Mouse (Mus musculus): ENCODE results near the gene Pithd1. TPM values are rescaled to one million over a fixed set of nuclear protein-coding genes. Genes with fewer than 3 reads are reported as not detected.

The Pithd1 gene
- polyA plus RNA-seq, 1 experiment from 2014 or later = 56.7 TPM

DNA sequence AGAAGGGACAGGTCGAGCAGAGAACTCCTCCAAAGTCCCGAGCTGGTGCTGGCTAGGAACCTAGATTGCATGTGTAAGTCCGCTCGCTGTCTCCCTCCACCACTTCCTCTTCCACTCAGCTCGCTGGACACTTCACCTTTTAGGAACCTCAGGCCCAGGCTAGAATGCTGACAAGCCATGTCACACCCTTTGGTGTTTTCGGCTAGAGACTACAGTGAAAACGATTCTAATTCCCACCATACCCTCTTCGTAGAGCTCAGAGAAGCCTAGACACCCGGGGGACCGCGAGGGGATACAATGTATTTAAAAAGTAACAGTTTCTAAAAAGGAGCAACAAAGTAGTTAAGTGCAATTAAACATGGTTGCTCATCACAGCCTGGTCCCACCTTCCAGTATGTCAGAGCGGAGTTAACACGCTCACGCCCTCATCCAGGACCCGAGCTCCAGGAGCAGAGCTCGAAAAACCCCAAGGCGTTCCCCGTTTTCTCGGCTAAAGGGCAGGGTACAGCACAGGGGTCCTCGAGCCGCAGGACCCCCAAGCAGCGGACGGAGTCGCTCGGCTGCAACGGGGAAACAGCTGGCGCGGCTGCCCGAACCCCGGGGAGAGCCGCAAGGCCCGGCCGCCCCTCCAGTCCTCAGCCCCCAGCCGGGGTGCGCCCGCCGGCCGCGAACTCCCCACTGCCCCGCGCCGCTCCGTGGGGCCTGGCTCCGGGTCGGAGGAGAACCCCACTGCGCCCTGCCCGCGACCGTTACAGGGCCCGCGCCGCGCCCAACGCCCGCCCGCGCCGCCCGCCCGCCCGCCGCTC, 33.9 kb upstream of the Pithd1 start:
- under 1% methylated on average over 61 of the region's 62 CpGs for WGBS
- Histone ChIP-seq H3K4me3 (replicated peaks) (peak overlapping the region; percentile 100), H3K27me3 (no peaks in the 10 kb centered on the region), H3K9me3 (replicated peaks) (no peaks in the 10 kb centered on the region), H3K4me1 (peaks cover 22% of the 10 kb centered on the region), H3K27ac (replicated peaks) (peak overlapping the region; percentile 88), H3K9ac (peak overlapping the region; percentile 99), H3K36me3 (no peaks in the 10 kb centered on the region), H3K4me2 (replicated peaks) (peak overlapping the region; percentile 85)
- peak; percentile 48 for ATAC-seq (ENCODE audit: insufficient number of reproducible peaks, low FRiP score, low TSS enrichment, low read depth)

- peaks cover 26% of the 10 kb centered on the region for H3K36me3 ChIP-seq
- H3K9ac ChIP-seq = no peak overlapping the region
- no peaks in the 10 kb centered on the region for H3K27me3 ChIP-seq
- H3K27ac ChIP-seq (replicated peaks) = no peak overlapping the region
- no peak overlapping the region for H3K4me3 ChIP-seq (replicated peaks)
- H3K9me3 ChIP-seq (replicated peaks) = no peaks in the 10 kb centered on the region
- no peak overlapping the region for H3K4me2 ChIP-seq (replicated peaks)
- ATAC-seq (ENCODE audit: insufficient number of reproducible peaks, low FRiP score, low TSS enrichment, low read depth) = no peak
- H3K4me1 ChIP-seq = peaks cover 18% of the 10 kb centered on the region
- WGBS = 78% methylated on average over 3 of the region's 3 CpGs
Observed at GRCm38 (mm10) chr4:136016059-136016602, 29.1 kb upstream of the Pithd1 start.

GRCm38 (mm10) chr4:136010586-136010985, 23.5 kb upstream of the Pithd1 start:
- peaks cover 76% of the 10 kb centered on the region for H3K36me3 ChIP-seq
- H3K4me3 ChIP-seq (replicated peaks) = no peak overlapping the region
- no peak overlapping the region for H3K27ac ChIP-seq (replicated peaks)
- no peak overlapping the region for H3K9ac ChIP-seq
- no peak for ATAC-seq (ENCODE audit: insufficient number of reproducible peaks, low FRiP score, low TSS enrichment, low read depth)
- H3K27me3 ChIP-seq = no peaks in the 10 kb centered on the region
- 90% methylated on average over 4 of the region's 4 CpGs for WGBS
- no peak overlapping the region for H3K4me2 ChIP-seq (replicated peaks)
- no peaks in the 10 kb centered on the region for H3K4me1 ChIP-seq
- H3K9me3 ChIP-seq (replicated peaks) = no peaks in the 10 kb centered on the region

DNA sequence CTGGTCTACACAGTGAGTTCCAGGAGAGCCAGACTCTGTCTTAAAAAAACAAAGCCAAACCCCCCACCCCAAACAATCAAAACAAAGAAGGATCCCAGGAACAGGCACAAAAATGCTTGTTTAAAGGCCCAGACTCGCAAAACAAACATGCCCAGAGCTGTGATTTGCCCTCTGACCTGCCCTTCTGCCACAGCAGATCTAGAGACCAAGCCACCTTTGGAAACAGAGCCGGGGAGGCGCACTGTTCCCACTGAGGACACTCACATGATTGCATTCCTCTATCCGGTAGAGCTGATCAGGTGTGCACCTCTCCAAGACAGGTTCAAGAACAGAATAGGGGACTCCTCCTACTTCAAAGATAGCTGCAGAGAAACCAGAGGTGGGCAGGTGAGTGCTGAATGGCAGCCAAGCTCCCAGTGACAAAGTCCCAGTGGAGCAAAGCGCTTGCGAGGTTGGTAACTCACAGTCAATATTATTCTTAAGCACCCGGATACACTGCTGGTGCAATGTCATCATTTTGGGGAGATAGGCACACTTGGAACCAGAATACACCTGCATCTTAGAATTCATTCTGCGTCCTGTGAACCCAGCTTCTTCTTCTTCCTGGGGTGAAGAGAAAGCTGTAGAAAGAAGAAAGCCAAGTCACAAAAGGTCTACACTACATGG, 21.9 kb upstream of the Pithd1 start:
- H3K27me3 ChIP-seq = no peaks in the 10 kb centered on the region
- H3K9ac ChIP-seq = no peak overlapping the region
- no peaks in the 10 kb centered on the region for H3K9me3 ChIP-seq (replicated peaks)
- 88% methylated on average over 8 of the region's 8 CpGs for WGBS
- ATAC-seq (ENCODE audit: insufficient number of reproducible peaks, low FRiP score, low TSS enrichment, low read depth) = no peak
- peaks cover 89% of the 10 kb centered on the region for H3K36me3 ChIP-seq
- H3K4me1 ChIP-seq = no peaks in the 10 kb centered on the region
- H3K27ac ChIP-seq (replicated peaks) = no peak overlapping the region
- no peak overlapping the region for H3K4me3 ChIP-seq (replicated peaks)
- H3K4me2 ChIP-seq (replicated peaks) = no peak overlapping the region

GRCm38 (mm10) chr4:136006821-136007220, 19.8 kb upstream of the Pithd1 start:
- WGBS = 94% methylated on average over 3 of the region's 3 CpGs

DNA sequence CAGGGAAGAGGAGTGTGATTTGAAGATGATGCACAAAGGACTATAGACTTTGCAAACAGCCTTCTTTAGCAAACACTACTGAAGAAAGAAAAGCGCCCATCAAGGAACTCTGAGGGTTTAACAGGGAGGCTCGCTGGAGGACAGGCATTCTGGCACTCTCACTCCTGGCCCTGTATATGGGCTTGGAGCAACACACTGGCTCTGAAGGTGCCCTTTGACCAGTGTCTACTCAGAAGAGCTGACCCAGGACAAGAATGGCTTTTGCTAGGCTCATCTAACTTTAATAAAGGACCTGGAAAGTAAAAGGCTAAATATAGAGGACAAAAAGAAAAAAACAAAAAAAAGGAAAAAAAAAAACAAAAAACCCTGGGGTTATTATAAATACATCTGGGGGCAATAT, 17.9 kb upstream of the Pithd1 start:
- Histone ChIP-seq H3K4me1 (no peaks in the 10 kb centered on the region), H3K27me3 (no peaks in the 10 kb centered on the region), H3K27ac (replicated peaks) (no peak overlapping the region), H3K36me3 (peaks cover 82% of the 10 kb centered on the region), H3K4me2 (replicated peaks) (no peak overlapping the region), H3K9ac (no peak overlapping the region), H3K4me3 (replicated peaks) (no peak overlapping the region), H3K9me3 (replicated peaks) (no peaks in the 10 kb centered on the region)
- WGBS = 88% methylated on average over 2 of the region's 2 CpGs
- no peak for ATAC-seq (ENCODE audit: insufficient number of reproducible peaks, low FRiP score, low TSS enrichment, low read depth)

More at GRCm38 (mm10) chr4:136006821-136007220, 19.8 kb upstream of the Pithd1 start:
- Histone ChIP-seq H3K9ac (no peak overlapping the region), H3K27ac (replicated peaks) (no peak overlapping the region), H3K9me3 (replicated peaks) (no peaks in the 10 kb centered on the region), H3K27me3 (no peaks in the 10 kb centered on the region), H3K4me3 (replicated peaks) (no peak overlapping the region), H3K36me3 (peaks cover 92% of the 10 kb centered on the region), H3K4me1 (no peaks in the 10 kb centered on the region), H3K4me2 (replicated peaks) (no peak overlapping the region)
- no peak for ATAC-seq (ENCODE audit: insufficient number of reproducible peaks, low FRiP score, low TSS enrichment, low read depth)

DNA sequence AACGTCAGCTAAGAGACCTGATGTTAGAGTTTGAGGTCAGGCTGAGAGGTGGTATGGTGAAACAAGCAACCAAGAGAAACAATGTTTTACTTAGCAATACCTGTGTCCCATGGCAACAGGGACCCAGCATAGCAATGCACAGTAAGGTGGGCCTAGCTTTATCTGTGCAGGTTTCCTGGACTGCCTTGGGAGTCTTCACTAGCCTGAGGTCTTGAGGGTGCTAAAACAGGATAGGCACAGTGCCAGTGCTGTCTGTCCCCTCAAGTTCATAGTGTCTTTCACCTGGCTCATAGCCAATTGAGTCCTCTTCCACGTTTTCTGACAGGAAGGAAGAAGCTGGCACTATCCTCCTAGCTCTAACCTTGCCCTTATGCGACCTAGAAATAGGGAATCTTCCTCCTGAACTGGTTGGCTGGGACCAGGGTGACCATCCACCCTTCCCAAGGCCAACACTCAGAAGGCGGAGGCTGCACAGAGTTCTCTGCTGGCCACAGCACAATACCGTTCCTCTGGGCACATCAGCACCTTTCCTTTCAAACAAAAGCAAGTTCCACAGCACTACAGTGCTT, 17.1 kb upstream of the Pithd1 start:
- Histone ChIP-seq H3K27ac (replicated peaks) (no peak overlapping the region), H3K36me3 (peaks cover 75% of the 10 kb centered on the region), H3K4me1 (no peaks in the 10 kb centered on the region), H3K9me3 (replicated peaks) (no peaks in the 10 kb centered on the region), H3K4me2 (replicated peaks) (no peak overlapping the region), H3K9ac (no peak overlapping the region), H3K27me3 (no peaks in the 10 kb centered on the region), H3K4me3 (replicated peaks) (no peak overlapping the region)
- ATAC-seq (ENCODE audit: insufficient number of reproducible peaks, low FRiP score, low TSS enrichment, low read depth) = no peak
- WGBS = 92% methylated on average over 5 of the region's 5 CpGs

- 88% methylated on average over 4 of the region's 4 CpGs for WGBS
- no peaks in the 10 kb centered on the region for H3K27me3 ChIP-seq
Observed at GRCm38 (mm10) chr4:135995118-135995517, 8.1 kb upstream of the Pithd1 start.

DNA sequence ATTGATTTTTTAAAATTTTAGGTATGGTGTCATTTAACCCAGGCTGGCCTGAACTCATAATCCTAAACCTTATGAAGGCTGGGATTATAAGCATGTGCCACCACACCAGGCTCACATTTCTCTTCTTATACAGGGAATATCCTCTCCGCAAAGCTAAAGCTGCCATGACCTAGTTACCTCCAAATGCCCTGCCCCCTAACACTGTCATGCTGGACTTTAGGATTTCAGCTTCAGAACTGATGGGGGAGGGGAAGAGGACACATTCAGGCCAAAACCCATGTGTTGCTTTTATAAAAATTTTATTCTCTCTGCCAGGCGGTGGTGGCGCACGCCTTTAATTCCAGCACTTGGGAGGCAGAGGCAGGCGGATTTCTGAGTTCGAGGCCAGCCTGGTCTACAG, 6.9 kb upstream of the Pithd1 start:
- WGBS = 91% methylated on average over 6 of the region's 6 CpGs
- no peak overlapping the region for H3K9ac ChIP-seq
- no peak overlapping the region for H3K4me2 ChIP-seq (replicated peaks)
- H3K4me3 ChIP-seq (replicated peaks) = no peak overlapping the region
- H3K9me3 ChIP-seq (replicated peaks) = no peaks in the 10 kb centered on the region
- H3K27ac ChIP-seq (replicated peaks) = no peak overlapping the region
- ATAC-seq (ENCODE audit: insufficient number of reproducible peaks, low FRiP score, low TSS enrichment, low read depth) = no peak
- no peaks in the 10 kb centered on the region for H3K27me3 ChIP-seq
- H3K36me3 ChIP-seq = no peaks in the 10 kb centered on the region
- no peaks in the 10 kb centered on the region for H3K4me1 ChIP-seq

More at GRCm38 (mm10) chr4:135995118-135995517, 8.1 kb upstream of the Pithd1 start:
- Histone ChIP-seq H3K36me3 (no peaks in the 10 kb centered on the region), H3K9ac (no peak overlapping the region), H3K27ac (replicated peaks) (no peak overlapping the region), H3K9me3 (replicated peaks) (no peaks in the 10 kb centered on the region), H3K4me1 (no peaks in the 10 kb centered on the region), H3K4me2 (replicated peaks) (no peak overlapping the region), H3K4me3 (replicated peaks) (no peak overlapping the region)
- no peak for ATAC-seq (ENCODE audit: insufficient number of reproducible peaks, low FRiP score, low TSS enrichment, low read depth)

- no peaks in the 10 kb centered on the region for H3K27me3 ChIP-seq
- H3K9ac ChIP-seq = no peak overlapping the region
- no peaks in the 10 kb centered on the region for H3K9me3 ChIP-seq (replicated peaks)
- 64% methylated on average over 9 of the region's 9 CpGs for WGBS
- H3K4me3 ChIP-seq (replicated peaks) = peak overlapping the region; percentile 97
- H3K4me2 ChIP-seq (replicated peaks) = peak overlapping the region; percentile 71
- ATAC-seq (ENCODE audit: insufficient number of reproducible peaks, low FRiP score, low TSS enrichment, low read depth) = no peak
- H3K36me3 ChIP-seq = peaks cover 23% of the 10 kb centered on the region
- peak overlapping the region; percentile 90 for H3K27ac ChIP-seq (replicated peaks)
- H3K4me1 ChIP-seq = peaks cover 18% of the 10 kb centered on the region
Observed at GRCm38 (mm10) chr4:135987714-135988113, 650 bp upstream of the Pithd1 start.

GRCm38 (mm10) chr4:135986301-135986942, 642 bp downstream of the Pithd1 start:
- peak overlapping the region; percentile 90 for H3K27ac ChIP-seq (replicated peaks)
- H3K4me3 ChIP-seq (replicated peaks) = peak overlapping the region; percentile 97
- no peaks in the 10 kb centered on the region for H3K9me3 ChIP-seq (replicated peaks)
- H3K27me3 ChIP-seq = no peaks in the 10 kb centered on the region
- peaks cover 27% of the 10 kb centered on the region for H3K36me3 ChIP-seq
- no peak; the same call in 1 of the 2 replicates for ATAC-seq (ENCODE audit: insufficient number of reproducible peaks, low FRiP score, low TSS enrichment, low read depth)
- WGBS = 4% methylated on average over 23 of the region's 23 CpGs
- H3K4me2 ChIP-seq (replicated peaks) = peak overlapping the region; percentile 71
- H3K4me1 ChIP-seq = peaks cover 18% of the 10 kb centered on the region
- peak overlapping the region; percentile 91 for H3K9ac ChIP-seq
